Mouse (Mus musculus): ENCODE data around the gene Adh1. TPM values are rescaled to one million over a fixed set of nuclear protein-coding genes. Genes with fewer than 3 reads are reported as not detected.

Gene Adh1
- total and polyA plus RNA-seq, 2 experiments from 2014 or later, result 2.2 to 3.0 TPM

DNA sequence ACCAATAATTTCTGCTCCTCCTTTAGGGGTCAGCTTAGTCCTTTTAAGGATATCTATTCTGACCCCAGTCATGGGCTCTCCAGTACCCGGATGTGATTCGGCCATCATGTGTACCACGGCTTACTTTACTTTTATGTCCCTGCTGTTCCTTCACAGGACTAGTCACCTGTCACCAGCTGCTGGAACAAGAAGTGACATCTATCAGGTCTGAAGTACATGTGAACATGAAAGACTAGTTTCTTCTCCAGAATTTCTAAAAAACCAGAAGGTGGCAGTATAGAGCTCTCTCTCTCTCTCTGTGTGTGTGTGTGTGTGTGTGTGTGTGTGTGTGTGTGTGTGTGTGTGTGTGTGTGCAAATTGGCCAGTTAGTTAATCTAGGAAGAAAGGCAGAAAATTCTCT lies 20.4 kb upstream of the Adh1 start:
- no peak overlapping the region for H3K4me3 ChIP-seq (ENCODE audit: low read depth, low read length)
- 89% methylated on average over 3 of the region's 3 CpGs for WGBS
- no peaks in the 10 kb centered on the region for H3K27me3 ChIP-seq (ENCODE audit: insufficient read depth, low read length)
- peak; percentile 57 for TF ChIP-seq CTCF (IDR thresholded peaks at IDR 0.05; ENCODE audit: low read depth)
- DNase-seq (no peak), ATAC-seq (no peak)
- no peaks in the 10 kb centered on the region for H3K36me3 ChIP-seq (ENCODE audit: insufficient read depth)
- H3K4me1 ChIP-seq (ENCODE audit: insufficient read depth), result no peaks in the 10 kb centered on the region
- H3K9ac ChIP-seq, result no peak overlapping the region
- no peak overlapping the region for H3K27ac ChIP-seq (ENCODE audit: low read depth, low read length)
- no peak overlapping the region for H3K4me2 ChIP-seq (ENCODE audit: low read depth)
- H3K9me3 ChIP-seq (ENCODE audit: low read length), result no peaks in the 10 kb centered on the region

DNA sequence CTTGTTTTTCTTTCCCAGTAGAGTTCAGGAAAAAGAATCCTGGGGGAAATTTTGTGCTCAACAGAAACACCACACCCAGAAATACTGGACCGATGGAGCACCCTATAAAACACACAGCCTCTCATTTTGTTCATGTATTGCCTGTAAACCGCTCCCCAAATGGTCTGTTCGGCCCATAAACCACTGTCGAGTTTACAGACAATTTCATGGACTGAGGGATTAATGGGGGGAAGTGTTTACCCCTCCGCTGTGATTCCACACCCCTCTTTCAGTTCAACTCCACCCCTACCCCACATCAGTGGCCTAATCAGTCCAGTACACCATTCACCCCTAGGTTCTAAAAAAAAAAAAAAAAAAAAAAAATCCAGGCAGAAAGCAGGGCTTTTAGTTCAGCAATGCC lies 19.8 kb upstream of the Adh1 start:
- H3K9me3 ChIP-seq (ENCODE audit: low read length), result no peaks in the 10 kb centered on the region
- H3K4me1 ChIP-seq (ENCODE audit: insufficient read depth), result no peaks in the 10 kb centered on the region
- H3K4me2 ChIP-seq (ENCODE audit: low read depth), result no peak overlapping the region
- H3K36me3 ChIP-seq (ENCODE audit: insufficient read depth), result no peaks in the 10 kb centered on the region
- no peak overlapping the region for H3K9ac ChIP-seq
- H3K4me3 ChIP-seq (ENCODE audit: low read depth, low read length), result no peak overlapping the region
- H3K27ac ChIP-seq (ENCODE audit: low read depth, low read length), result no peak overlapping the region
- no peak for DNase-seq
- no peak for ATAC-seq
- WGBS, result 74% methylated on average over 5 of the region's 5 CpGs
- TF ChIP-seq CTCF (IDR thresholded peaks at IDR 0.05; ENCODE audit: low read depth), result no peak
- no peaks in the 10 kb centered on the region for H3K27me3 ChIP-seq (ENCODE audit: insufficient read depth, low read length)

DNA sequence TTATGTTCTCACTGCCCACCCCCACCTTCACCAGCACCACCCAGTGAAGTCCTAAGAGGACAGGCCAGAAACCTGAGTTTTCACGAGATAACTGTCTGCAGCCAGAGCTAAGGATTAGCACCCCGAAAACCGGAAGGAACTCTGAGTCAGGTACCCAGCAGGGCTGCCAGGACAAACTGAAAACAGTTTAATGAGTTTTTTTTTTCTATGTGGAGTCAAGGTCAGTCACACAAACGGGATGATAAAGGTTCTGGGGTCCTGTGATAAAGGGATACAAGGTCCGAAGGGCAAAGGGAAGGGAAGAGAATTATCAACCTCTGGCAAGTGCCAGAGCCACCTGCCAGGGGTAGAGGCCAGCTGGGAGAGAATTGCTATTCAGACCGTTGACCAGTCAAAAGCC lies 19.4 kb upstream of the Adh1 start:
- no peak for DNase-seq
- TF ChIP-seq CTCF (IDR thresholded peaks at IDR 0.05; ENCODE audit: low read depth), result no peak
- WGBS, result 60% methylated on average over 6 of the region's 6 CpGs

DNA sequence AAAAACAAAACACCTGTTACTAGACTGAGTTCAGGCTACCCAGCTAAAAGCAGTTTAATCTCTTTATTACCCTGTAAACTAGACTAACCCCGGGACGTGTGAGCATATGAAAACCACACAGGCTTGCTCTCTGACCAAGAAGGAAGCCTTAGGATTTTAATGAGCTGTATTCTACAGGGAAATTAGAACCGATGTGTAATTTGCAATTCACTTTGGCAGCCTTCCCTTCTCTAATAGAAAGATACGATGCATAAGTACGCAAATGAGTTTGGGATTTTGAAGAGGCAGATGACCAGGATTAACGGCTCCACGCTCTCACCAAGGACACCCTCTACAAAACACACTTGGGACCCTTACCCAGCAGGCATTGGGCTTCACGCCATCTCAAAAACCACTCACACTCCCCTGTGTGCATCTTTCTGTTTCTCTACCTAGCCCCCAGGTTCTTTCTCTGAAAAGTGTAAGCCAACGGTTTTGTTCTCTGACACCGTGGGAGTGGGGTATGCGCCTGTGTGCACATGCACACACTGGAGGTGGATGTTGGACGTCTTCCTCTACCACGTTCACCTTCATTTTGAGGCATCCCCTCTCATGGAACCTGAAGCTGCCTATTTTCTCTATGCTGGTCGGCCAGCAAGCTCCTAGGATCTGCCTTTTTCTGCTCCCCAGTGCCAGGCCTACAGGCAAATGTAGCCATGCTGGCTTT lies 18.6 kb upstream of the Adh1 start:
- DNase-seq (no peak), ATAC-seq (no peak)
- H3K36me3 ChIP-seq (ENCODE audit: insufficient read depth), result no peaks in the 10 kb centered on the region
- H3K27ac ChIP-seq (ENCODE audit: low read depth, low read length), result no peak overlapping the region
- no peaks in the 10 kb centered on the region for H3K4me1 ChIP-seq (ENCODE audit: insufficient read depth)
- no peaks in the 10 kb centered on the region for H3K9me3 ChIP-seq (ENCODE audit: low read length)
- no peaks in the 10 kb centered on the region for H3K27me3 ChIP-seq (ENCODE audit: insufficient read depth, low read length)
- H3K9ac ChIP-seq, result no peak overlapping the region
- 37% methylated on average over 14 of the region's 14 CpGs for WGBS
- TF ChIP-seq CTCF (IDR thresholded peaks at IDR 0.05; ENCODE audit: low read depth), result no peak
- no peak overlapping the region for H3K4me3 ChIP-seq (ENCODE audit: low read depth, low read length)
- no peak overlapping the region for H3K4me2 ChIP-seq (ENCODE audit: low read depth)

More for the DNA sequence above, 19.4 kb upstream of the Adh1 start:
- no peak for ATAC-seq
- H3K27me3 ChIP-seq (ENCODE audit: insufficient read depth, low read length), result no peaks in the 10 kb centered on the region
- no peak overlapping the region for H3K27ac ChIP-seq (ENCODE audit: low read depth, low read length)
- no peak overlapping the region for H3K4me3 ChIP-seq (ENCODE audit: low read depth, low read length)
- no peak overlapping the region for H3K4me2 ChIP-seq (ENCODE audit: low read depth)
- H3K9ac ChIP-seq, result no peak overlapping the region
- no peaks in the 10 kb centered on the region for H3K9me3 ChIP-seq (ENCODE audit: low read length)
- no peaks in the 10 kb centered on the region for H3K36me3 ChIP-seq (ENCODE audit: insufficient read depth)
- no peaks in the 10 kb centered on the region for H3K4me1 ChIP-seq (ENCODE audit: insufficient read depth)

DNA sequence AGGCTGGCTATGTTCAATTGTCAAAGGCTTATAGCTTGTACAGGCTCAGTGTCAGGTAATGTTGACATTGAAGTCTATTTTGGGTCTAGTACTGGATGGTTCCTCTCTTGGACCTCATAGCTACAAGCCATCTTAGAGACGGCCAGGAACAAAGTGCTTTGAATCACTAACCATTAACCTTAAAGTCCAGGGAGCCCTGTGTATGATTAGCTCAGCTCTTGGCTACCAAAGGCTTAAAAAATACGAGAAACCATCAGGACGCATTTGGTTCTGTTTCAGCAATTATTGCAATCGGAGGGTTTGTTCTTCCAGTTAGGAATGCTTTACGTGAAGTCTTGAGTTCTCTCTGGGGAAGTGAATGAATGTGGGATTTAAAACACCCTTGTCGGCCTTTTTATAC lies 17.9 kb upstream of the Adh1 start:
- H3K4me2 ChIP-seq (ENCODE audit: low read depth), result no peak overlapping the region
- no peak overlapping the region for H3K9ac ChIP-seq
- no peak for TF ChIP-seq CTCF (IDR thresholded peaks at IDR 0.05; ENCODE audit: low read depth)
- DNase-seq, result no peak
- H3K27ac ChIP-seq (ENCODE audit: low read depth, low read length), result no peak overlapping the region
- H3K4me3 ChIP-seq (ENCODE audit: low read depth, low read length), result no peak overlapping the region
- ATAC-seq, result no peak
- WGBS, result 89% methylated on average over 6 of the region's 6 CpGs
- H3K36me3 ChIP-seq (ENCODE audit: insufficient read depth), result no peaks in the 10 kb centered on the region
- no peaks in the 10 kb centered on the region for H3K27me3 ChIP-seq (ENCODE audit: insufficient read depth, low read length)
- no peaks in the 10 kb centered on the region for H3K9me3 ChIP-seq (ENCODE audit: low read length)
- H3K4me1 ChIP-seq (ENCODE audit: insufficient read depth), result no peaks in the 10 kb centered on the region

DNA sequence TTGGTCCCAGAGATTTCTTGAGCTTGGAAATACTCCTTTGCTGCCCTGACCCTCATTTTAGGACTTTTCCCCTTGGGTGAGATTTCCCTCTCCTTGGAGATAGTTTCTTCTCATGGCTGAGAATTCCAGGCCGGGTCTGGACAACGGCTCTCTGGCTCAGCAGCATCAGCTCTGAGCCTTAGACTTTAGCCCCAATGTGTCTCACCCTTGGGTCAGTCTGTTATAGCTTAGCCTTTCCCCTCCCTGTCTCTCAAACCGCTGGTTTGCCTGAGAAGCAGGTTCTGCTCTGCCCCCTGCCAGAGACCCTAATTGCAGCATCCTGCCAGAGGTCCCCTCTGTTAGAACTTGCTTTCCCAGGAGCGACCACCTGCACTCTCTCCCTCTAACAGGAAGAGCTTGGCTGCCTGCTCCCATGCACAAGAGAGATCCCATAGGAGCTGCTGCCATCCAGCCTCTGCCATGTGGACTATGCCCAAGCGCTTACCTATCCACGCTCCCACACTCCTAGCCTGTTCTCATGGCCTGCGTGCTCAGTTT lies 16.4 kb upstream of the Adh1 start:
- no peaks in the 10 kb centered on the region for H3K9me3 ChIP-seq (ENCODE audit: low read length)
- no peak for TF ChIP-seq CTCF (IDR thresholded peaks at IDR 0.05; ENCODE audit: low read depth)
- H3K4me2 ChIP-seq (ENCODE audit: low read depth), result no peak overlapping the region
- ATAC-seq, result no peak
- WGBS, result 81% methylated on average over 7 of the region's 7 CpGs
- H3K36me3 ChIP-seq (ENCODE audit: insufficient read depth), result no peaks in the 10 kb centered on the region
- H3K9ac ChIP-seq, result no peak overlapping the region
- no peaks in the 10 kb centered on the region for H3K4me1 ChIP-seq (ENCODE audit: insufficient read depth)
- no peak for DNase-seq
- H3K27me3 ChIP-seq (ENCODE audit: insufficient read depth, low read length), result no peaks in the 10 kb centered on the region
- H3K4me3 ChIP-seq (ENCODE audit: low read depth, low read length), result no peak overlapping the region
- H3K27ac ChIP-seq (ENCODE audit: low read depth, low read length), result no peak overlapping the region

DNA sequence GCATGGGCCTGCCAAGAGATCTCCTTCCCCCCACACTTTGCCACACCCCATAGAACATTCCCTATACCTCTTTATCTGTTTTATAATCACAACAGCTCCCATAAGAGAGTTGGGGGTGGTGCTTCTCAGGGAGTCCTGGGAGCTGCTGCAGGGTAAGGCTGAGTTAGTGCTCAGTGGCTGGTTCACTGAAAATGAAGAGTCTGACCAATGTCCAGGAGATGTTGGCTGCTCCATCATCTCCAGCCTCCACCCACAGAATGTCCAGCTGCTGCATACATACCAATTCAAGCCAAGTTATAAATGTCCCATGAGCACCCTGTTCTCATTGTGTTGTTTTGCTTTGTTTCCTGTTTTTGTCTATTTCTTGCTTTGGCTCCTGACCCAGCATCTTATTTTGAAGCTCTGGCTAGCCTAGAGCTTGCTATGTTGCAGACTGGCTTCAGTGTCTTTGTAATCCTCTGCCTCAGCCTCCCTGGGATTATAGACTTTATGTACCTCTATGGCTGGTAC lies 14.2 kb upstream of the Adh1 start:
- DNase-seq (no peak), ATAC-seq (no peak)
- Histone ChIP-seq H3K4me3 (ENCODE audit: low read depth, low read length) (no peak overlapping the region), H3K4me2 (ENCODE audit: low read depth) (no peak overlapping the region), H3K27ac (ENCODE audit: low read depth, low read length) (no peak overlapping the region), H3K36me3 (ENCODE audit: insufficient read depth) (no peaks in the 10 kb centered on the region), H3K9ac (no peak overlapping the region), H3K9me3 (ENCODE audit: low read length) (no peaks in the 10 kb centered on the region), H3K27me3 (ENCODE audit: insufficient read depth, low read length) (no peaks in the 10 kb centered on the region), H3K4me1 (ENCODE audit: insufficient read depth) (no peaks in the 10 kb centered on the region)
- no peak for TF ChIP-seq CTCF (IDR thresholded peaks at IDR 0.05; ENCODE audit: low read depth)
